Mouse (Mus musculus) CD4-positive helper T cell, adult 2 months (primary cell): ENCODE measurements at regions not wholly inside any gene's neighbourhood (a gene's known extent, or its start where the extent isn't known, plus 50 kb on each side); places are given as distances from the start of the nearest gene placed in this dataset.
"Not testable (repeated sequence)": the region's sequence is repeated elsewhere in the genome, so short reads cannot be mapped to it uniquely, and the experiment has no call there.

Experiments
- DNase-seq: peaks from one replicate; pipeline ENCODE4 v3.0.0-alpha.2; 2012; ENCODE audit warnings: low read depth, missing footprints, low spot score

DNA sequence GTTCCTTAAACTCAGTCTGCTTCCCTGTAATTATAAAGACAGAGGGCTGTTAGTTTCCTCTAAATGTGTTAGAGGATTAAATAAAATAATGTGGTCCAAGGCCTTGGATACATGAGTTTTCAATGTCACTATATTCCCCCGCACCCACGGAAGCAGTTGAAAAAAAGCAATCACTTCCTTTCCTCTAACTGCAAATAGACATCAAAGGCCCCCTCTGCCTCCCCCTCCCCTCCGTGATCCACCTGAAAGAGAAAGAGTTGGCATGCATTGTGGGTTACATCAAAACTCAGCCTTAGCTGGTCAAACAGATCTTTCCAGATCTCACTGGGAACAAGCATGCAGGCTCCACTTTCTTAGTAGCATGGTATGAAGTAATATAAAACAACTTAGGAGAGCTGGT is 479.2 kb downstream of the Tns1 start:
- no peak for DNase-seq

GRCm38 (mm10) chr1:73644394-73644793 is 479.9 kb downstream of the Tns1 start:
- DNase-seq = no peak

DNA sequence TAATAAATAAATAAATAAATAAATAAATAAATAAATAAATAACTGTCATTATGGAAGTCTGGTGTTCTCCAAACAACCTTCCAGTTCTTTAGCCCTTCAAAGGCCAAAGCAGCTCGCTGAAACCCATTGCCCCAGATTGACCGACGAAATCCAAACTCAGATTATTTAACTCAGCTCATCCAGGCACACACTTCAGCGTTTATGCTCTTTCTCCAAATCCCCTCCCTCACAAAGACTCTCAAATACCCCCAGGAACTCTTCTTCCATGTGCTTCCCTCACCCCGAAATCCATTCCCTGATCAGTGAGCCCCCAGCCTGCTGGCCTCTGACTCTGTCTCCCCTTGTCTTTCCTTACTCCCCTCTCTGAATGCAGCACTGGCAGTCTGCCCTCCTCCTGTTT is 480.8 kb downstream of the Tns1 start:
- no peak for DNase-seq

GRCm38 (mm10) chr1:73642691-73643109 is 481.5 kb downstream of the Tns1 start:
- DNase-seq = no peak

GRCm38 (mm10) chr1:73641456-73641855 is 482.8 kb downstream of the Tns1 start:
- DNase-seq = no peak

DNA sequence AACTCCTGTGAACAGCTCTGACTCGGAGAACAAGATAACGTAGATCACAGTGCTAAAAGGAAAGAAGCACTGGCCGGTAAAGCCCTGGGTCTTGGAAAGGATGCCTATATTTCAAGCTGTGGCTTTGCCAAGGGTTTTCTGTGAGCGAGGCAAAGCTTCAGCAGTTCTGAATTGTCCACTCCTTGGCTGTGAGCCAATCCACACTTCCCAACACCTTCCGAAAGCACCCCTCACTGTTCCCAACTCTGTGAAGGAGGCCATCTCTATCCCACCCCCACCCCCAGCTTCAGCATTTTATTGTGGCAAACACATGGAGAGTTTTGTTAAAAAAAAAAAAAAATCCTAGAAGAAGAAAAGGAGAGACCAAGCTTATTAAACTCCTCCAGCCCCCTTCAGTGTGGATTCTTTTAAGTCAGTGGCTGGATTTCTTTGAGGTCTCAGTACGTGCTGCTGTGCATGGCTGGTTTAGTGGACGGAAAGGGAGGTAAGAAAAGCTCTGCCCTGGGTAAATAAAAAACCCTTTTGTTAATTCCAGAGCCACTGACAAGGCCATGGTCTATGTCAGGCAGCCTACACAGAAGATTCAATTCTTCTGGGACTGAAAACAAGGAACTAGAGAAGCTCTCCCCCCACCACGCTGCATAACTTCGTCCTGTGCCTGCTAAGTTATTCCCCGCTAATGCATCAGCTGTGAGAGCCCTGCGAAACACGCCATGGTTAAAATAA is 483.4 kb downstream of the Tns1 start:
- no peak for DNase-seq

- peak; percentile 9 for DNase-seq
Measured at GRCm38 (mm10) chr1:73635709-73636108, 488.5 kb downstream of the Tns1 start.

GRCm38 (mm10) chr1:73634871-73635270 is 489.4 kb downstream of the Tns1 start:
- no peak for DNase-seq

GRCm38 (mm10) chr1:73633071-73633470 is 491.2 kb downstream of the Tns1 start:
- no peak for DNase-seq

DNA sequence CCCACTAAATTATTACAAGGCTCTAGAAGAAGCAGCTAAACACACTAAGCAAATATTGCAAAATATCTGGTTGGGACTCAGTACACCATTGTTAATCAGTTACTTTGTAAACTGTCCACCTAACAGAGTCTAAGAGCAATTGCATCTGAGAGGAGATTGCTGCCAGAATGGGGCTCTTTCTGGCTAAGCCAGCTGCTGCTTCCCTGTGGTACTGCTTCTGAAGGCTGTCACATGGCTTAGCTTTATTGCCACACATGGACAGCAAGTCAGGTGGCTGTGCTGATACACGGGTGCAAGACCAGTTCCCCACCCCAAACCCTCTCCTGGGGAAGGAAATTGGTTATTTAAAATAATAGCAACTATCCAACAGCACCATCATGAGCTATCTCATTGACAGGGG is 493.9 kb downstream of the Tns1 start:
- no peak for DNase-seq

DNA sequence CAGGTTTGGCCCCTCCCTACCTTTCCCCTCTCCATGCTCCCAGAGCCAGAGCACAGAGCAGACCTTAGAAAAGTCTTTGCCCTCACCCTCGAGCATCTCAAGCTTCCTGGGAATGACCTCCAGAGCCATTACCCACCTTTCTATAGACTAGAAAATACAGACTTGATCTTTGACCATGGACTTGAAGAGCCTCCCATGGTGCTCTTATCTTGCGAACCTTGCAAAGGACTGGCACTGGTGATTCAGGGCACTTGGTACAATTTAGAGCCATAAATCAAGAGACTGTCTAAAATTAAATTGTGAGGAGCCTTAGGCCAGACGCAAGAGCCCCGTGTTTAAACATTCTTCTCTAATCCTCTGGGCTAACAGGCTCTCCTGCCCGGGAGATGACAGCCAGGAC is 498.9 kb downstream of the Tns1 start:
- DNase-seq = no peak

- DNase-seq = not testable (repeated sequence)
Measured at GRCm38 (mm10) chr1:73621121-73621520, 503.1 kb downstream of the Tns1 start.

GRCm38 (mm10) chr1:73618551-73619170 is 505.6 kb downstream of the Tns1 start:
- DNase-seq = no peak

DNA sequence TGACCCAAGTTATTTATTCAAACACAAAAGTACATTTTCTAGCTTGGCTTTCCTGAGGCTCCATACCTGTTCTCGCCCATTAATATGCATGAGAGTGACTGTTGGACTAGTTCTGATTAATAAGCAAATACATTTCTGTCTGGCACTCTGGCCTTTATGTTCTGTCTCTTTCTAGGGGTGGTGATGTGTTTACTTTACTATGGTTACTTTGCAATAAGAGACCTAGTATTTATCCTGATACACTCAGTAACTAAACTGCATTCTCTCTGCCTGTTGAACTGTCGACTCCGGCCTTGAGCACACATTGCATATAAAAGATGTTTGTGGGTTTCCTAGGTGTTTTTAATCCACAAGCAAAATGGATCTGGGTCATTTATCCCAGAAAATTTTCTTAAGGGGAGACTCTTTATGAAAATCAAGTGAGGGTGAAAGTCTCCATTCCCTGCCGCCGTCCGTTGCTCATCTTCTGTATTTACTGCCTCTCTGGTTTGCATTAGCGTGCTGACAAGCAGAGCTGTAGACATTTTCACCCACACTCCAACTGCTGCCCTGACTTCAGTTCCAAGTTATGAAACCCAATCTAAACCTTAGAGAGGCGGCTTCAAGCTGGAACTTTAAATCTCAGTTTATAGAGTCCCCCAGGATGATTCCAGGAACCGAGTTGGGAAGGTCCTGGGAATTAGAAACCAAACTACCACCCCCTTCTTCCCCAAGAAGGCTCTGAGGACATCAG is 530.4 kb downstream of the Tns1 start:
- DNase-seq = no peak

GRCm38 (mm10) chr1:73591342-73592099 is 532.7 kb downstream of the Tns1 start:
- DNase-seq = no peak

GRCm38 (mm10) chr1:73579680-73580079 is 544.6 kb downstream of the Tns1 start:
- DNase-seq = no peak

- no peak for DNase-seq
Measured at GRCm38 (mm10) chr1:73577019-73577418, 547.2 kb downstream of the Tns1 start.

- no peak for DNase-seq
Measured at GRCm38 (mm10) chr1:73575694-73576093, 548.6 kb downstream of the Tns1 start.

- DNase-seq = no peak
Measured at GRCm38 (mm10) chr1:73570944-73571343, 553.3 kb downstream of the Tns1 start.

GRCm38 (mm10) chr1:73566770-73567169 is 551.1 kb upstream of the Tnp1 start:
- no peak for DNase-seq

- DNase-seq = no peak
Measured at GRCm38 (mm10) chr1:73560594-73560993, 544.9 kb upstream of the Tnp1 start.

- no peak for DNase-seq
Measured at GRCm38 (mm10) chr1:73547877-73548276, 532.2 kb upstream of the Tnp1 start.
